Mouse (Mus musculus) stomach, embryonic 14.5 days (tissue): Measurements from ENCODE around the gene Fbl. TPM values are rescaled to one million over a fixed set of nuclear protein-coding genes. Genes with fewer than 3 reads are reported as not detected.

Experiments
- ATAC-seq: fragments of 200-750 bp; cut with Nextera tagmentation; 2 replicates; pipeline ENCODE4 v1.8.0; 2017; ENCODE audit warnings: low read depth, moderate TSS enrichment; ENCODE audit not compliant: insufficient number of reproducible peaks, insufficient read depth, low FRiP score
- H3K27ac ChIP-seq: fragments of 300-500 bp; sonication (generic); 2 replicates; pipeline ENCODE4 v1.5.1; 2014; ENCODE audit warnings: mild to moderate bottlenecking, low read length, moderate library complexity, mixed read lengths
- H3K27me3 ChIP-seq: fragments of 300-500 bp; sonication (generic); 2 replicates; pipeline ENCODE4 v1.6.1; 2014; ENCODE audit warnings: low read length, control low read depth, mixed read lengths; ENCODE audit not compliant: control insufficient read depth, insufficient read depth
- H3K36me3 ChIP-seq: fragments of 300-500 bp; sonication (generic); 2 replicates; pipeline ENCODE4 v1.6.1; 2014; ENCODE audit warnings: mild to moderate bottlenecking, control low read depth, low read length, moderate library complexity, mixed read lengths; ENCODE audit not compliant: control insufficient read depth, insufficient read depth
- H3K4me1 ChIP-seq: fragments of 300-500 bp; sonication (generic); 2 replicates; pipeline ENCODE4 v1.6.1; 2014; ENCODE audit warnings: low read length, control low read depth, mixed read lengths; ENCODE audit not compliant: control insufficient read depth, insufficient read depth
- H3K4me2 ChIP-seq: fragments of 300-500 bp; sonication (generic); replicated peaks from 2 replicates; pipeline ENCODE4 v1.6.1; 2014; ENCODE audit warnings: low read depth, low read length, control low read depth
- H3K4me3 ChIP-seq: fragments of 300-500 bp; sonication (generic); 2 replicates; pipeline ENCODE4 v1.5.1; 2014; ENCODE audit warnings: low read depth, low read length, control low read depth
- H3K9ac ChIP-seq: fragments of 300-500 bp; sonication (generic); replicated peaks from 2 replicates; pipeline ENCODE4 v1.6.1; 2014; ENCODE audit warnings: low read depth, mild to moderate bottlenecking, control low read depth, low read length, moderate library complexity, mixed read lengths
- H3K9me3 ChIP-seq: fragments of 300-500 bp; sonication (generic); 2 replicates; pipeline ENCODE4 v1.6.1; 2016; ENCODE audit warnings: low read depth, low read length, control low read depth; ENCODE audit not compliant: control insufficient read depth
- WGBS: fragments of 180-500 bp; shearing (Covaris S2); extraction: QIAGEN DNeasy Blood & Tissue Kit; methylation state at CpG from one replicate; pipeline ENCODE4 v1.1.7; 2014; 5-methylcytosine and 5-hydroxymethylcytosine counted together
- polyA plus RNA-seq: library from polyadenylated mRNA; unstranded; fragments of >200 nt; fragmentation: Nextera tagmentation; extraction: Ambion mirVana; gene quantifications from 2 replicates; pipeline ENCODE4 v1.2.1, GENCODE M21; 2014

The Fbl gene
- polyA plus RNA-seq, 1 experiment from 2014 or later = 41.8 TPM

DNA sequence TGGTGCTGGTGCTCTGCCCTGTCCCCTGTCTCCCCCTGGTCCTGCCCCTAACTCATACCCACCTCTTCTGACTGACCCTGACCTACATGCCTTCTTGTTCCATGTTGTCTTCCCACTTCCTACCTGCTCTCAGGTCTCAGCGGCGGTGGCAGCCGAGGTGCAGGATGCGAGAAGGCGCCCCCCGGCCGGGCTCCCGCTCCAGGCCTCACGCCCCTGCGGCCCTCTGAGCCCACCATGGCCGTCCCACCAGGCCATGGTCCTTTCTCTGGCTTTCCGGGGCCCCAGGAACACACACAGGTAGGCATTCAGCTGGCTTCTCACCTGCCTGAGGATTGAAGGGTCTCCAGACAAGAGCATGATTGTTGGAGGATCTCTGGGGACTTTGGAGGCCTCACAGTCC lies 11.9 kb downstream of the Fbl start:
- 96% methylated on average over 12 of the region's 12 CpGs for WGBS
- Histone ChIP-seq H3K4me3 (no peak overlapping the region), H3K36me3 (peaks cover 66% of the 10 kb centered on the region), H3K9ac (no peak overlapping the region), H3K4me1 (peaks cover 6% of the 10 kb centered on the region; the same call in 1 of the 2 replicates), H3K9me3 (no peaks in the 10 kb centered on the region), H3K4me2 (no peak overlapping the region), H3K27ac (no peak overlapping the region), H3K27me3 (no peaks in the 10 kb centered on the region)
- no peak for ATAC-seq

DNA sequence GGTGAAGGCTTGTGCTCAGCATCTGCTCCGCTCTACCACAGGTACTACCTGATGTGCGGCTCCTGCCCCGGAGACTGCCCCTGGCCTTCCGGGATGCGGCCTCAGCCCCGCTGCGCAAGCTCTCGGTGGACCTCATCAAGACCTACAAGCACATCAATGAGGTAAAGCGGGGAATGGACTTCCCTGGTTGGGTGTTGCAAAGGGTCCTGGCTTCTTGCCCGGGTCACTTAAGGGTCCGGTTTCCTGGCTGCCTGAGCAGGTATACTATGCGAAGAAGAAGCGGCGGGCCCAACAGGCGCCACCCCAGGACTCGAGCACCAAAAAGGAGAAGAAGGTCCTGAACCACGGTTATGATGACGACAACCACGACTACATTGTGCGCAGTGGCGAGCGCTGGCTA lies 12.8 kb downstream of the Fbl start:
- Histone ChIP-seq H3K4me2 (no peak overlapping the region), H3K9me3 (no peaks in the 10 kb centered on the region)
- 94% methylated on average over 22 of the region's 22 CpGs for WGBS

DNA sequence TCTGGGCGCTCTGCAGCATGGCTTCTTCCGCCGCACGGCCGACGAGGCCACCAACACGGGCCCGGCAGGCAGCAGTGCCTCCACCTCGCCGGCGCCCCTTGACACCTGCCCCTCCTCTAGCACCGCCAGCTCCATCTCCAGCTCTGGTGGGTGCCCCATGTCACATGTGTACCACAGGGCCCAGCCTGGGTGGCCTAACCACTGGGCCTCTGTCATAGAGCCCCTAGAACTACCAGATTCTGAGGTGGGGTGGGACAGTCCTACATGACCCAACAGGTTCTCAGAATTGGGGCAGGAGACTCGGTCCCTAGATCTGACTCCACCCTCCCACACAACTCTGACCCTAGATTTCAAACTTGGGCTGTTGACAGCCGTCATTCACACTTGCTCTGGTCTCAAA lies 16.4 kb downstream of the Fbl start:
- ATAC-seq = no peak
- Histone ChIP-seq H3K4me1 (peaks cover 3% of the 10 kb centered on the region; the same call in 1 of the 2 replicates), H3K27ac (no peak overlapping the region), H3K36me3 (peaks cover 69% of the 10 kb centered on the region), H3K4me3 (no peak overlapping the region), H3K9ac (no peak overlapping the region), H3K9me3 (no peaks in the 10 kb centered on the region), H3K4me2 (no peak overlapping the region), H3K27me3 (no peaks in the 10 kb centered on the region)
- WGBS = 94% methylated on average over 14 of the region's 14 CpGs

More for the DNA sequence above, 12.8 kb downstream of the Fbl start:
- H3K27me3 ChIP-seq = no peaks in the 10 kb centered on the region
- peaks cover 65% of the 10 kb centered on the region for H3K36me3 ChIP-seq
- peaks cover 6% of the 10 kb centered on the region; the same call in 1 of the 2 replicates for H3K4me1 ChIP-seq
- no peak overlapping the region for H3K27ac ChIP-seq
- no peak overlapping the region for H3K4me3 ChIP-seq
- no peak for ATAC-seq
- no peak overlapping the region for H3K9ac ChIP-seq

DNA sequence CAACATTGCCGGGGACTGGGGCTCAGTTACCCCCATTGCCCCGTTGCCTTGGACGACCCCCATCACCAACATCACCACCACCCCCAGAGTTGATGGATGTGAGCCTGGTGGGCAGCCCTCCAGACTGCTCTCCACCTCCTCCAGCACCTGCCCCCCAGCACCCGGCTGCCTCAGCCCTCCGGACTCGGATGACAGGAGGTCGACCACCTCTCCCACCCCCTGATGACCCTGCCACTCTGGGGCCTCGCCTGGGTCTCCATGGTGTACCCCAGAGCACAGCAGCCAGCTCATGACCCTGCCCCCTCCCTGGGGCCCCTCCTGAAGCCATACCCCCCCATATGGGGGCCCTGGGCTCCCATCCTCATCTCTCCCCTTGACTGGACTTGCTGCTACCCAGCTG lies 17.1 kb downstream of the Fbl start:
- no peak for ATAC-seq
- Histone ChIP-seq H3K27me3 (no peaks in the 10 kb centered on the region), H3K9ac (no peak overlapping the region), H3K4me3 (no peak overlapping the region), H3K27ac (no peak overlapping the region), H3K4me1 (no peaks in the 10 kb centered on the region), H3K36me3 (peaks cover 65% of the 10 kb centered on the region), H3K4me2 (no peak overlapping the region), H3K9me3 (no peaks in the 10 kb centered on the region)
- WGBS = 92% methylated on average over 8 of the region's 8 CpGs

DNA sequence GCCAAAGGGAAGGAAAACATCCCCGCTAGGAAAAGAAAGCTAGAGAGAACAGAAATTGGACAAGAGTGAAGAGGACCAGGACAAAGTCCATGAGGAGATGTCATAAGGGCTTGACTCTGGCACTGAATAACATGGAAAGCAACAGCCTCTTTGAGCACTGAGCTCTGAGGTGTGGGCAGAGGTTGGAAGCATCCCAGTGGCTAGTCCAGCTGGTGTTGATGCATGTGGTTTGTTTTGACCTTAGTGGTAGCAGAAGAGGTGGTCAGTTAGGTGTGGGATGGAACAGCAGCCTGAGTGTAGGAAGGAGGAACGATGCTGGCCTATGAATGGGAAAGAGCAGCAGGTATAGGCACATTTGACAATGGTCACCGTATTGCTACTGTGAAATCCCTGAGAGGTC lies 22.0 kb downstream of the Fbl start:
- H3K36me3 ChIP-seq = peaks cover 31% of the 10 kb centered on the region
- no peak overlapping the region for H3K9ac ChIP-seq
- H3K27ac ChIP-seq = no peak overlapping the region
- no peaks in the 10 kb centered on the region for H3K4me1 ChIP-seq
- H3K4me2 ChIP-seq = no peak overlapping the region
- no peaks in the 10 kb centered on the region for H3K9me3 ChIP-seq
- H3K27me3 ChIP-seq = no peaks in the 10 kb centered on the region
- no peak overlapping the region for H3K4me3 ChIP-seq
- WGBS = 93% methylated on average over 3 of the region's 3 CpGs
- no peak for ATAC-seq

DNA sequence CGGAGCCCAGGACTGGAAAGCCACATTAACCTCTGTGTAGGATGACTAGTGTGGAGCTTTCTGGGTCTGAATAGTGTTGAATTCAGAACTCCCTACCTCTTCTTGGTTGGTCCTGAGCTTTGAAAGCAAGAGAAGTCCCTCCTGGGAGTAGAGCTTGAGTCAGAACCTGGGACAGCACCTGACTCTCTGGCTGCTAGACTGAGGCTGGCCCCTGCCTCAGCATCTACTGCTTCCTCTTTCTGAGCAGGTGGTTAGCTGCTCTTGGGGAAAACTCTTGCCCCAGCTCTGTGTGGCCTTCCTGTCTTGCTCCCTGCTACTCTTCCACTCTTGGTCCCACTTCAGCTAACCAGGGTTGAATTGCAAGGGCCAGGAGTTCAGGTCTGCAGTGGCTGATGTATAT lies 22.4 kb downstream of the Fbl start:
- no peaks in the 10 kb centered on the region for H3K27me3 ChIP-seq
- H3K27ac ChIP-seq = no peak overlapping the region
- ATAC-seq = no peak
- H3K4me1 ChIP-seq = no peaks in the 10 kb centered on the region
- H3K9ac ChIP-seq = no peak overlapping the region
- H3K4me2 ChIP-seq = no peak overlapping the region
- peaks cover 27% of the 10 kb centered on the region for H3K36me3 ChIP-seq
- H3K4me3 ChIP-seq = no peak overlapping the region
- WGBS = 100% methylated on average over 1 of the region's 1 CpGs
- H3K9me3 ChIP-seq = no peaks in the 10 kb centered on the region

DNA sequence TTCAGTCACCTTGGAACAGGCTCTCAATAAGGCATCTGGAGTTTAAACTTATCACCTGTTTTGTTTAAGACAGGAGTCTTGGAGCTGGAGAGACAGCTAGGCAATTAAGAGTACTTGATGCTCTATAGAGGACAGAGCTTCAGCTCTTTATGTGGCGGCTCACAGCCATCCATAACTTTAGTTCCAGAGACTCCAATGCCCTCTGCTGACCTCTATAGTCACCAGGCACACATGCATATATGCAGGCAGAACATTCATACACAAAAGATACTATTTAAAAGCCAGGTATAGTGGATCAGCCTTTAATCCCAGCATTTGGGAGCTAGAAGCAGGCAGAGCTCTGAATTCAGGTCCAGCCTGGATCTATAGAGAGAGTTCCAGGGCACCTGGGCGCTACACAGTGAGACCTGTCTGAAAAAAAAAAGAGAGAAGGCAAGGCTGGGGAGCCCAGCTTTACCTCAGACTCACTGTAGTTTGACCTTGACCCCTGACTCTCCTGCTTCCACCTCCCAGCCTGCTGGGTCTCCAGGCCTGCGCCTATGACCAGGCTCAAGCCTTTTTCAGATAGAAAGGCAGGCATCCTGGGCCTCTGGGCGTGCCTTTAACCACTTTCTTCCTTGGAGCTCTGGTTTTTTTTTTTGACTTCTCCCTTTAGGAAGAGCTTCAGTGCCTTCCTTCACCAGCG lies 26.0 kb downstream of the Fbl start:
- Histone ChIP-seq H3K36me3 (peaks cover 13% of the 10 kb centered on the region), H3K9ac (no peak overlapping the region), H3K9me3 (no peaks in the 10 kb centered on the region), H3K4me3 (no peak overlapping the region), H3K4me1 (no peaks in the 10 kb centered on the region), H3K27ac (no peak overlapping the region), H3K27me3 (no peaks in the 10 kb centered on the region), H3K4me2 (no peak overlapping the region)
- 80% methylated on average over 5 of the region's 5 CpGs for WGBS
- ATAC-seq = no peak

DNA sequence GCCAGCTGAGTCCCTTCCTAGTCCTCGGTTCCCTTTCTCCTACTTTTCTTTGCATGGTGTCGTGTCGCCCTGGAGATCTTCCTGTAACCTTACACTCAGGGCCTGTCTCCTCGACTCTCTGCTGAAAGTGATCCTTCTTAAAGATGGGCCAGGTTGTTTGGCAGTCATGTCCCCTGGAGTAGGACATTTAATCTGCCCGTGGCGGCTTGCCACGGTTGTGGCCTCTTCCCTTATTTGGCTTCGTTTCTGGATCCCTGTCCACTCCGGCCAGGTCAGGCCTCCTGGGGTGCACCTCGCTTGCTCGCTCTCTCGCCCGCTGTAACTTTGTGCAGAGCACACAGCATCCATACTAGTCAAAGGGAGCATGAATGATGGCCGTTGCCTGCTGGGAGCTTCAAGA lies 27.0 kb downstream of the Fbl start:
- ATAC-seq = no peak
- Histone ChIP-seq H3K4me1 (no peaks in the 10 kb centered on the region), H3K4me3 (no peak overlapping the region), H3K9ac (no peak overlapping the region), H3K27me3 (no peaks in the 10 kb centered on the region), H3K9me3 (no peaks in the 10 kb centered on the region), H3K36me3 (peaks cover 13% of the 10 kb centered on the region), H3K4me2 (no peak overlapping the region), H3K27ac (no peak overlapping the region)
- WGBS = 68% methylated on average over 14 of the region's 14 CpGs

DNA sequence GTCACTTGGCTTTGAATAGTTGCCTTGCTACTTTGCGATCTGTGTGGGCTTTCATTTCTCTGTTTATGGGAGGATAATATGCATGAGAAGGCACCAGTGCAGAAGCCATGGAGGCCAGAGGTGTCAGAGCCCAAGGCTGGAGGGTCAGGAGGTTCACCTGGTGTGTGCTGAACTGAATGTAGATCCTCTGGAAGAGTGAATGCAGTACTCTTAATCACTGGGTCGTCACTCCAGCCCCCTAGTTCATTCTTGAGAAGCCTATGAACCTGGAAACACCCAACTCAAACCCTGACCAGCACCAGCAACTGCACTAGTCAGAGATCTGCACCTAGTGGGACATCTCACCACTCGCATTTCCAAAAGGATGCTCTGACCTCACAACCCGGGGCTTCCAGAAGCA lies 29.5 kb downstream of the Fbl start:
- Histone ChIP-seq H3K36me3 (peaks cover 2% of the 10 kb centered on the region), H3K4me3 (no peak overlapping the region), H3K4me1 (no peaks in the 10 kb centered on the region), H3K4me2 (no peak overlapping the region), H3K9ac (no peak overlapping the region), H3K27ac (no peak overlapping the region), H3K9me3 (no peaks in the 10 kb centered on the region), H3K27me3 (no peaks in the 10 kb centered on the region)
- WGBS = 60% methylated on average over 4 of the region's 4 CpGs
- no peak for ATAC-seq
